Mouse (Mus musculus) hematopoietic stem cell, adult 5-6 weeks (primary cell): ENCODE data around the gene Rb1. TPM values are rescaled to one million over a fixed set of nuclear protein-coding genes. Genes with fewer than 3 reads are reported as not detected.

Source experiments
- ATAC-seq, 2 experiments: fragments of 125-278 bp in 1 of 2; replicated peaks in 1 of 2; 2 replicates each; pipeline ENCODE4 v1.8.0; 2016 to 2017; ENCODE audit warnings: inconsistent platforms in 2 of 2, mild to moderate bottlenecking in 2 of 2, moderate number of reproducible peaks in 2 of 2, low read depth in 1 of 2, moderate TSS enrichment in 1 of 2; ENCODE audit not compliant: low FRiP score in 2 of 2, poor library complexity in 2 of 2, severe bottlenecking in 2 of 2, insufficient read depth in 1 of 2, low TSS enrichment in 1 of 2
- total RNA-seq: library from RNA; stranded (forward); fragments of 172-1452, 232-1000 nt; gene quantifications from 2 replicates; pipeline ENCODE4 v1.2.3, GENCODE M21; 2017

Gene Rb1
- total RNA-seq, 1 experiment from 2014 or later = 13.5 TPM

DNA sequence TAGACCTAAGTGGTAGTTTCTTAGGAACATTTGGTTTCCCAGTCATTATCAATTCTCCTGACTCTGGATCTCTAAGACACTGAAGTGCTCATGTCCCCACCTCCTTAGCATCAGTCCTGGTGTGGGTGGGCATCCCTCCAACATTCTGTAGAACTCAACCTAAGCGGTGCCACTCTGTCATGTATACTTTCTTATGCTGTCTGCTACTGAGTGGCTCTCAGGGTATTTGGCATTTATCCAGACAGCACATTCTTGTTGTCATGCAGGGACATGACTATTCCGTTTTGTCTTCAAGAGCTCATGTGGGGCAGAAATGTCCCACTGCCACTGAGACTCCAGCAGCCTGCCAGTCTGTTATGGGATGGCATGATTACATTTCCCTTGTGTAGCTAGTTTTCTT, 144.5 kb downstream of the Rb1 start:
- ATAC-seq = no peak

DNA sequence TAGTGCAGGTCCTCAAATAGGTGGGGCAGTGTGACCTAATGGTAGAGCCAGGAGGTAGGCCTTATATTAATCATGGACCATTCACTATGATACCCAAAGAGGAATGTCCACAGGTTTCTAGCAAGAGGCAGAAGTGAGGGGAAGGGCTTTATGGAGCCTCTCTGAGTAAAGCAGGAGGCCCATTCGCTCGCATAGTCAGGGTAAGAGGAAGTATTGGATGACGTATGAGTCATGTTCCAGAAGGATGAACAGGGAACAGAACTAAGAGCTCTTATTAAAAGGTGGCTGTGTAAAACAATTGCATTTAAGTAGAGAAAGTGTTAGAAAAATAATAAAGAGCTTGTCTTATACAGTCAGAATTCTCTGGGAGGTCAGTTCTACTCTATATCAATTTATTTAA, 145.0 kb downstream of the Rb1 start:
- ATAC-seq = no peak

DNA sequence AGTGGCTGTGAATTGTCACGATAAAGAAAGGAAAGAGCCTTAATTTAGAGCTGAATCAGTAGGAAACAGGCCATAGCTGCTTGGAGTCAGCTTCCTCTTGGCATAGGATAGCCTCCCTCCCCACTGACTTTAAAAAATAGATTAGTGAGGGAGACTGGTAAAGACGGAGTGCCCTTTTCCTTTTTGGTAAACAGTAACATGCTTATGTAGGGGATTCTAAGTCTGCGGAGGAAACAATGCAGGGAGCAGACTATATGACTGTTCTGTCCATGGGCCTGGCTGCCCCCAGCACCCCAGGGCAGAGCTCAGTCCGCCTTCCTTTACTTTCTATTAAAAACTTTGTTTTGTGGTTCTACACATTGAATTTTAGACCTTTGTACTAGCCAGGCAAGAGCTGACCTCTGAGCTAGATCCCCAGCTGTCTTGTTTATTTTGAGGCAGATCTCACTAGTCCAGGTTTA, 146.4 kb downstream of the Rb1 start:
- peak in 1 of 2 experiments; percentile 14; a peak in 1 of 4 replicates for ATAC-seq

DNA sequence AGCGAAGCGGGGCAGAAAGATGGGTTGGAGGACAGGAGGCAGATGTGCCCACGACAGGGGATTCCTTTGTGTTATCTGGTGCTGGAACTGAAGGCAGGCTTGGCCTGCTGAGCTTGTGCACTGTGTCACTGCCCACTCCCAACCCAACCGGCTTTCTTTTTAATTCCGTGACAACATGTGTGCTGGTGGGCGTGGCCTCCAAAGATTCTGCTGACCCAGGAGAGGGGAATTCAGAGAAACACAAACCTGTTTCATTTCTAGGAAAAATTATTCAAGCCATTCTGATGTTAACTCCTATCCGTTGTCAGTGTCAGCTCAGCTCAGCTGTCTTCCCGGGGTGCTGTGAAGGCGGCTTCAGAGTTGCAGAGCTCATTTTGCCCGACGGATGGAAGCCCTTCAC, 147.7 kb downstream of the Rb1 start:
- no peak for ATAC-seq

DNA sequence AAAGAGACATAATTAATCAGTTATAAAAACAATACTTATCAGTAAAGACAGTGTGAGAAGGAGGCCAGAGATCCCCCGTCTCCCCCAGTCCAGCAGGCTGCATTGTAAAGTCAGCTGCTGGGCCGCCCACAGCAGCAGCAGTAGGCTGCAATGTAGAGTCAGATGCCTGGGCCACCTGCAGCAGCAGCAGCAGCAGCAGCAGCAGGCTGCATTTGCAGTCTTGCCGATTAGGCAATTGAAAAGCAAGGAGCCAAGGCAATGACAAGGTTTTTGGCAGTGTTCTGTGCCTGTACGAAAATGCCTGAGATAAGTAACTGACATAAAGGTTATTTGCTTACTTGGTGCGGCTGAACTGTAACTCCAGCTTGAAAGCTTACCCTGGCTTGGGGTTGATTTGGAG, 149.4 kb downstream of the Rb1 start:
- peak; percentile 10 to 24; a peak in 2 of 4 replicates for ATAC-seq

DNA sequence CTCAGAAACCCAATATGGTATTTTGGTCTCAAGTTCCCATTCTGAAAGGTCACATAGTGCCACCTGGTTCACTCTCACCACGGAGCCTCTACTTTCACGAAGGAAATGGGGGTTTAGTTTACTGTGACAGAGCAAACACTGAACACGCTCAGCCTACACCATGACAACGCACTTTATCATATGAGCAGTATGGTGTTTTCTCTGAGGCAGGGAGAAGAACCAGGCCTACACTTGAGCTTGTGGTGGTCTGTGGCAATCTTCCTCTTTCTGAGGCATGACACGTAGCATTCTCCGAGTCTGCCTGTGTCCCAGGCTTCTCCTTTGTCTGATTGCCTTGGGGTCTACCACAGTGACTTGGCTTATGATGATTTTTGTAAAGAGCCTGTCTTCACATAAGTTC, 149.8 kb downstream of the Rb1 start:
- peak; percentile 90 to 93 for ATAC-seq

DNA sequence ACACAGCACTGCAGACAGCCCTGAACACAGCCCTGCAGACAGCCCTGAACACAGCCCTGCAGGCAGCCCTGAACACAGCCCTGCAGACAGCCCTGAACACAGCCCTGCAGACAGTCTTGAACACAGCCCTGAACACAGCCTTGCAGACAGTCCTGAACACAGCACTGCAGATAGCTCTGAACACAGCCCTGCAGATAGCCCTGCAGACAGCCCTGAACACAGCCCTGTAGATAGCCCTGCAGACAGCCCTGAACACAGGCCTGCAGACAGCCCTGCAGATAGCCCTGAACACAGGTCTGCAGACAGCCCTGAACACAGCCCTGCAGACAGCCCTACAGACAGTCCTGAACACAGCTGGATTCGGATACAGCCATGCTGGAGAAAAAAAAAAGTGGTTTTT, 150.6 kb downstream of the Rb1 start:
- no peak for ATAC-seq

DNA sequence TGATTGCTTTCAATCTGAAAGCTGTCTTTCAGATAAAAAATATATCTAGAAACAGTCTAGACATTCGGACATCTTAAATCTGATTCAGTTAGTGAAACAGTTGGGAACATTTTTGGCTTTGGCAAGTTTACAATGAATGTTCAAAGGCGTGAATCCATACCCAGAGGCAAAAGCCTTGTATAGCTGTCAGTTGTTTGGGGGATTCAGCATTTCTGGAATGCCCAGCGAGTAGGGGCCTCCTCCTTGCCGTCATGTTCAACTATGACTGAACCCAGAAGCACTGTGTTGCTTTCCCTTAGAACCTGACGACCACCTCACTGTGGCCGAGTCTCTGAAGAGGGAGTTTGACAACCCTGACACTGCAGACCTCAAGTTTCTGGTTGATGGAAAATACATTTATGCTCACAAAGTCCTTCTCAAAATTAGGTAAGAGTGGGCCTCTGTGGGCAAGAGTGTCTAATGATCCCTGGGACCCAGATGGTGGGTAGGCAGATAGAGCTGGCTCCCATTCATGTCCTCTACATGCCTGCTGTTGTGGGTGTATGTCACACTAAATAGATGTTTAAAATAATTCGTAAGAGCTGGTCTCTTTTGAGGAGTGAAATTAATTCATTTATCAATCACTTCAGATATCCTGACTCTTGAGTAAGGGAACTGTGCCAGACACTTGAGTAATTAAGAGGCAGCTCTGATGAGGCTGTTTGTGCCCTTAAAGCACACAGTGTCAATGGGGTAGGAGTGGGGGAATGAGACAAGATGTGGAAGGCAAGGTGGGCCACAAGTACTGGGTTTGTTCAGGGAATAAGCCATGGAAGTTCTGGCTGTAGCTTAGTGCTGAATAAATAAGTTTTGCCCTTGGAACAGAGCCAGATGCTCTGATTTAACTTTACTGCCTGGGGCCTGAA, 151.3 kb downstream of the Rb1 start:
- no peak for ATAC-seq

DNA sequence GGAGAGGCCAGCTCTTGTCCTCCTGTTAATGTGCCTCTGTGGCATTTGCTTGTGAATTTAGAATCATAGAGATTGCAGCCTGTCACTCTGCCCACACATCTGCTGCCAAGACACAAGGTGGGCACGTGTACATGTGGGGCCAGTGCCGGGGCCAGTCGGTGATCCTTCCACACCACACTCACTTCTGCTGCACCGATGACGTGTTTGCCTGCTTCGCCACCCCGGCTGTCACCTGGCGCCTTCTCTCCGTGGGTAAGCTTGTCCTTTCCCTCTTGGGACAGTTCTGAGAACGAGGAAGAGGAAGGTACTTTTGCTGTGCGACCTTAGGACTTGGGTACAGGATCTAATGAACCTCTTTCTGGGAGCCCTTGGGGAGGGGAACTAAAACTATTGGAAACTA, 152.0 kb downstream of the Rb1 start:
- no peak for ATAC-seq

DNA sequence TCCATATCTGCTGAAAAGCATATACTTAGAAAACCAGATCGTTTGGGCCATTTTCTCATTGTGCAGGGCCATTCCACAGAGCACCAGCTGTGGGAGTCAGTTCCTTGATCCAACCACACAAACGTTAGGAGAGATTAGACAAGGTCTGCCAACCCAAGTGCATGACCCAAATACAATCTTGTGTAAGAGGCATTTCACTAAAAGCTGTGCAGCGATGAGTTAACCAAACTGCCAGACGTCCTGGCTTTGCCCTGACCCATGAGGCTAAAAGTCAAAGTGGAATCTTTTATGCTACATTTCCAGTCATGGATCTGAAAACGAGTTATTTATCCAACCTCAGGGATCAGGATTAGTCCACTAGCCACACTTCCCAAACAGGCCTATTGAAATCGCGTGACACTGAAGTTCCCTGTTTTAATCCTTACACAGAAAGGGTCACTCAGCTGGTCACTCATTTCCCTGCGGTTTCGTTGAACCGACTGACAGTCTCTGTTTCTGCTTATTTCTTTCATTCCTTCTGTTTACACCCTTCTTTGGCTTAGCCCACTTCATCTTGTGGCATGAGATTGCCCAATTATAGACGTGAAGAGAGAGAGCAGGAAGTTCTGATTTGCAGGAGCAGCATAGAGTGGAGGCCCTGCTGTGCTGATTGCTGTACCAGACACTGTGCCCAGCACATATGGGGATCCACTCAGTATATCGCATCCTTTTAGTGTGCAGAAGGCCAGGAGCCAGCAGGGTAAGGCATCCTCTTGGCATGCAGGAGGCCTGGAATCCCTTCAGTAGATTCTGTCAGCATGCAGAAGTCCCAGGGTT, 153.2 kb downstream of the Rb1 start:
- ATAC-seq = no peak; a peak in 1 of 4 replicates

DNA sequence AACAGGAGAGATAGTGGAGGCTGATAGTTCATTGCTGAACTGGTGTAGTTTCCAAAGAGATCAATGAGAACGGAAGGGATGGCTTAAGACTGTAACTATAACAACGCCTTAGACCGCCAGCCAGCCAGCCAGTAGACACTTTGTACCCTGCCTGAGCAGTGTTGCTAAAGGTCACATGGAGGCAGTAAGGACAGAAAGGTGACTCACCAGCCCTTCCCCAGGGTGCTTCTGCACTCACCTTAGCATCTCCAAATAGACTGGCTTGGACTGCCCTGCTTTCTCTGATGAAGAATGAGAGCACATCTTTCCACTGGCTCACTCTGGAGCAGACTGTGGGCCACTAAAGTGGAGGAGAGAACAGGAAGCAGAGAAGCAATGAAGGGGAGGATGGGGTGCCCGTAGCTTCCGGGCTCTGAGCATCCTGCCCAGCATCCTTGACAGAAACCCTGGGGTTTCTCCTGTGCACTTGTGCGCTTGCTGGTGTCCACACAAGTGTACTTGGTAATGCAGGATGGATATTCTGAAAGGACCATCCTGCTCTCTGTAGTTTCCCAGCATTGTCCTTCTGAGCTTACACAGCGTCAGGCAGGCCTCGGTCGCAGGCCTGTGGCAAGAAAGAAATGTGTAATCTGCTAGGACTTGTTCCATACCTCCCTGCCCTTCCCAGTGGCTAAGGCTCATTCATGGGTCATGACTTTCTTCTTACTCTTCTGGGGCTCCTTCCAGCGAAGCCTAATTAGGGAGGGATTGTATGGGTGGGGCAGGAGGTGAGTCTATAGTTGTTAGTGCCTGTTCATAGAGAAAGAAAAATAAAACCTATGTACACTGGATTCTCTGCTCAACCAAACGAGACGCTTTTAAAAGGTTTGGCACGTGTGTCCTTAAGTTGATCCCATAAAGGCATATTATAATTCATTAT, 155.4 kb downstream of the Rb1 start:
- ATAC-seq = no peak

DNA sequence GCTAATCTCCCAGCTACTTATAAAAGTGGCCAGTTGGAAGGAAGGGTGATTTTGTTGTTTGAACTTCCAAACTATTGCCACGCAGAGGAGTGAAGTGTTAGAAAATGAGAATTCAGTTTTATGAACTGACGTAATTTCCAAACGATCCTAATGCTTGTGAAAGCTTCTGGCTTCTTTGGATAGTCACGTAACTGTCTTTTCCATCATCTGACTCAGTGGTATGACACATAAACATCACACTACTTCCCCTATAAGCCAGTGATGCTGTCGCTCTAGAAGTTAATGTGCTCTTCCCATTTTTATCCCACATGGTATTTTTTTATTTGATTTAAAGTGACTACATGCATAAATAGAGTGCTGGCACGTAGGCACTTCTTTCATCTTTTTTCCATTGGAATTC, 157.0 kb downstream of the Rb1 start:
- no peak for ATAC-seq

DNA sequence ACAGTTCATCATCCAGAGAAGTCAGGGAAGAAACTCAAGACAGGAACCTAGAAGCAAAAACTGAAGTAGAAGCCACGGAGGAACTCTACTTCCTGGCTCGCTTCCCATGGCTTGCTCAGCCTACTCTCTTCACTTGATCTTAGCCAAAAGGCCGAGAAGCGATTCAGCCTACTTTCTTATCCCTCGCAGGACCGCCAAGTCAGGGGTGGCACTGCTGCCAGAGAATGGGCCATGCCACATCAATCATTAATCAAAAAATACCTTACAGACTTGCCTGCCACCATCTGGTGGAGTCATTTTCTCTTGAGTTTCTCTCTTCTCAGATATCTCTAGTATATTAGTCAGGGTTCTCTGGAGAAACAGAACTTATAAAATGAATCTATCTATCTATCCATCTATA, 160.5 kb downstream of the Rb1 start:
- ATAC-seq = no peak

DNA sequence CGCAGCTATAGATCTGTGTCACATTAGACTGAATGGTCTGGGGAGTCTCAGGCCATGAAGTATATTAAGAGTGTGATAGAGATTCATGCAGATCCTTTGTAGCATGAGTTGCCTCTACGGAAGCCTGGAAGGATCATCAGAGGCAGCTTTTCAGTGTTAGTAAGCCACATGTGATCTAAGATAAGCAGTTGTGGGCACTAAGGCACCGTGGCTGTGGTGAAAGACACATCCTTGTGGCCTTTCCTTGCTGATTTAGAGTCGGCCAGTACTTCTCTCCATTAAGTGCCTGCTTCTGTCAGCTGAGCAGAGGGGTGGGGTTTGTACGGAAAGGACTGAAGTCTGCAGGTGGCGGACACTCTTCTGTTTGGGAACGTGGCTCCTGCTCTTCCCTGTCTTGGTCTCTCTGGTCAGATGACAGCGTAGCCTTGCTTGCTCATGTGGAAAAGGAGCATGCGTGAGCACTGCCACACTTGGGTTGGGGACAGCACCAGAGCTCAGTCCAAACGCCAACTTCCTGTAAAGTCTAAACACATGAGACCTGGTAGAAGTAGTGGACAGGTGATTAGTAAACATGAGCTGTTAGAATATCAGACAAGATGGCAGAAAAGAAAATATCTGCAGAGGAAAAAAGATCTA, 162.1 kb downstream of the Rb1 start:
- peak; percentile 27 to 41; a peak in 2 of 4 replicates for ATAC-seq

DNA sequence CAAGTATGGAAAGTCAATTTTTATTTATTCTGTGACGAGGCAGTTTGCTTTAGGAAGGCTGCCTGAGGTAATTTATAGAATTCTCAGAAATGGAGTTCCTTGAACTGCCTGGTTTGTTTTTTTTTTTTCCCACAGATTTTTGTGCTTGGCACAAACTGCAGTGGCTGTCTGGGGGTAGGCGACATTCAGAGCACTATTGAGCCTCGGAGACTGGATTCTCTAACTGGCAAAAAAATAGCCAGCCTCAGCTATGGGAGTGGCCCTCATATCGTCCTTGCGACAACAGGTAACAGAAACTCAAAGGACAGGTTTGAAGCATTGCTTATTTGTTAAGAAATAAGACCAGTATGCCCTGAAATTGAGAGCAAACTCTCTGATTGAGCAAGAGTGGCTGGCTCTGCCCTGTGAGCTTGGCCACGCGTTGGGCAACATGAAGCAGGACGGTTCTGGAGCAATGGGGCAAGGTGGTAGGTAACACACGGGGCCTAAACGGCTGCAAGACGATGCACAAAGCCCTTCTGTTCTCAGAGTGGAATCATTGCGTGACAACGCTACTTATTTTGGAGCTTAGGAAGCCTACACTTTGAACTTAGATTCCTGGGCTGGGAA, 163.3 kb downstream of the Rb1 start:
- peak in 1 of 2 experiments; percentile 80; a peak in 1 of 4 replicates for ATAC-seq

DNA sequence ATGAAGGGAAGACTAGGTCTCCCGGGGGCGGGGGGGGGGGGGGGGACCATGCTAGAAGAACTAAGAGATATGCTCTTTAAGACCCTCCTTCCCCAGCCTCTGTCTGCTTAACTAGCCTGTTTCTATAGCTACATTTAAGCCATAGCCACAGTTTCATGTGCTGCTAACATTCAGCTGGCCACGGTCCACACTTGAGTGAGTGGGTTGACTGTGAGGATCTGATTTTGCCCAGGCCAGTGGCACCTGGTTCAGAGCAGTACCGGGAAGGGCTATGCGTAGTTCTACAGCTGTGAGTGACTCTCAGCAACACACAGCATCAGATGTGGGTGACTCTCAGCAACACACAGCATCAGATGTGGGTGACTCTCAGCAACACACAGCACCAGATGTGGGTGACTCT, 164.3 kb downstream of the Rb1 start:
- ATAC-seq = no peak

DNA sequence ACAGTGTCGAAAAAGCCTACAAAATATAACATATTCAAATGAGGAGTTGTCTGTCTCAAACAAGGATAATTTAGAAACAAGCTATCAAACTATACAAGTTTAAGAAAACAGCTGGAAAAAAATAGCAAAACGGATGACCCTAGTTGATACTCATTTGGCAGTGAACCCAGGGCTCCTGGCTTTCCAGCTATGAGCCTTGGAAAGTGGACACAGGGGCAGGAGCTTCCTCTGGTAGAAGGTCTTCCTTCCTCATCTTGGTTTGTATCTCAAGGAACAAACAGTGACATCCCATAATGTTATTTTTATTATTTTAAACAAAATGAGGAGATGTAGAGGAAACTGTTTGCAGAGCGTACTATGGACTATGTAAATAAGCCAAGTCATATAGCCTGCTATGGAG, 177.5 kb downstream of the Rb1 start:
- ATAC-seq = no peak
